Mouse (Mus musculus) embryo, embryonic 11.5 days (tissue): ENCODE measurements at regions not wholly inside any gene's neighbourhood (a gene's known extent, or its start where the extent isn't known, plus 50 kb on each side); places are given as distances from the start of the nearest gene placed in this dataset.

ENCODE experiments used
- DNase-seq: peaks from one replicate; pipeline ENCODE4 v3.0.0-alpha.2; 2012; ENCODE audit warnings: low read depth, low spot score

DNA sequence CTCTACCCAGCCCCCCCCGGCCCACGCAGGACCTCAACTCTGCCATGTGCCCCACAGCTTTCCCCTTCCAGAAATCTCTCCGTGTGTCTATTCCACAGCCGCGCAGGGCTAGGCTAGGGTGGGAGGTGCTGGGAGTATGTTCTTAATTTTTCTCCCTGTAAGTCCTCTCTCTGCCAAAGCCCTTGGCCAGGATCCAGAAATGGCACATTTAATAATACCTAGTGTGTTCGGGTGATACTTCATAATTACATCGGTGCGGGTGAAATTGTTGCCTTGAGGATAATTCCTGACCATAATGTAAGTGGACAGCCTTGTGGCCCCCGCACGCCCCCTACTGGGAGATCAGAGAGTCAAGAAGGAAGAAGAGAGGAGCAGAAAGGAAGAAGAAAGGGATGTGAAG, 1093.5 kb downstream of the Mrps31 start:
- DNase-seq, result no peak

DNA sequence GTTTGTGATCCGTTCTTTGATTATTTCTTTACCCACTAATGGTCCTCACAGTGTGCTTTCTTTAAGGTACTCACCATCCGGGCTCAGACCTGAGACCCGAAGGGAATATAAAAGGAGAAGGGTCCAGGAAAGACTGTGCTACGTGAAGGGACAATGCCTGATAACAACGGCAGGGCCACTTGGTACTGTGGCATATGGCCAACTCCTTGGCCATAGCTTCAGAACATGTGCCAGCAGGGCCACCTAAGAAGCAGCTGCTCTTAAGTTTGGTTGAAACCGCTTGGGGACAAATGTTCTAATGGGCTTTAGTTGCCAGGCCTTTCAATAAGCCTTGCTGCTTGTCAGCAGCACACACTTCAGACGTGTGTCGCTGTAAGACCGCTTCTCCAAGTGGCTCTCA, 1094.1 kb downstream of the Mrps31 start:
- no peak for DNase-seq

DNA sequence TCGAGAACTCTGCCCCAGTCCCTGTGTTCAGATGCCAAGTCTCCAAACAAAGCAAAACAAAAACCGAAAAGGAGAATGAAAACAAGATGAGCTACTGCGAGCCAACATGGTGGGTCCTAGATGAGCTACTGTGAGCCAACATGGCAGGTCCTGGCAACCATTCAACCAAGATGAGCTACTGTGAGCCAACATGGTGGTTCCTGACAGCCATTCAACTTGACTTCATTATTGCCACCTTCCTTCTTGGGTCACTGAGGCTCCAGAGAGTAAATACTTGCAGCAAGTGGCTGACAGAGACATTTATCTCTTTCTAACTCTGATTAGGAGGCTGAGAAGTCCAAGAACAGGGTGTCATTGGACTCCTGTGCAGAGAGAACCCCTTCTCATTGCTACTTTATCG, 1094.8 kb downstream of the Mrps31 start:
- DNase-seq, result no peak

DNA sequence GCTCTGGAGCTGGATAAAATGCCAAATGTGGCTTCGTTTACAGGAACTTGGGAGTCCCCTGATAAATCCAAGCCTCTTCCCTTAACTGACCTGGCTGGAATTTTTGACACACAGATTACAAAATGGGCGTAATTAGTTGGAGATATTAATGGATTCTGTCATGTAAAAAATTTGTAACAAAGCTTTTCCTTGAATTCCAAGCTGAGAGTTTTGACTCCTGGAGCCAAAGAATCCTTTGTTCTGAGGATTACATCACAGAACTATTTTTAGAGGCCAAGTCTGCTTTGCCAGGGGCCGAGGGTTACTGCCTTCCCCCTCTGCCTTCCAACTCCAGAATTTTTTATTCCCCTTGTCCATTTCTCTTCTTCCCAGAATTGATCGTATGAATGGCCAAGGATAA, 1096.5 kb downstream of the Mrps31 start:
- DNase-seq, result no peak

DNA sequence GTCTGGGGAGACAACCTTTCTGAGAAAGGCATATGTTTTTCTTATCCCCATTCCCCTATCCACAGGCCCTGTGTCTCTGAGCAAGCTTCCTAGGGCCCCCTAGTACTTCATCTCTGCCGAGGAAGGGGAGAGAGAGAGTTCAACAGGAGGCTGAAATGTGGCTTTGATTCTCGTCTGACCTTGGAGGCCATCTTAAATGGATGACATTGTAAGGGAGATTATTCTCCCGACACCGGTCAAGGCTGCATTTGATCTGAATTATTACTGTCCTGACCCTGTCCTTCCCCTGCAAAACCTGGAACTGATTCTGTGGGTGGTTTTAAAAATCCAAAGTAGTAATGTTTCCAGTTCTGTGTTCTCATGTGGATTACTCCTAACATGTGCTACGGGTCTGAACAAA, 1098.9 kb downstream of the Mrps31 start:
- DNase-seq, result no peak

DNA sequence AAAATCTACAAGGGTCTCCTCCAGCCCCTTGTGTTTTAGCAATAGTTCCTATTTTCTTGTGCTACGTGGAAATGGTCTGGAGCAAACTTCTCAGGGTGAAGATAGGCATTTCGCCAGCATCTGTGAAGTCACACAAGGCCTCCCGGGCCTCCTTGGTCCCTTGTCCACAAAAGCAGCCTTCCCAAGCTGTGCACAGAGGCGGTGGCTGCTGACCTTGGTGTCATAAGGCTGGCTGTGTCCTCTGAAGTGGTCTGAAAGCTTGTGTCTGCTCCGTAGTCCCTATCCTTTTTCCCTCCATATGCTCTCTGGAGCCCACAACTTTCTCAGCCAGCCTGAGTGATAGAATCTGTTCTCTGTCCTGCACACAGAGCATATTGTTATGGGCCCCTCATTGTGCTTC, 1099.4 kb downstream of the Mrps31 start:
- DNase-seq, result no peak

DNA sequence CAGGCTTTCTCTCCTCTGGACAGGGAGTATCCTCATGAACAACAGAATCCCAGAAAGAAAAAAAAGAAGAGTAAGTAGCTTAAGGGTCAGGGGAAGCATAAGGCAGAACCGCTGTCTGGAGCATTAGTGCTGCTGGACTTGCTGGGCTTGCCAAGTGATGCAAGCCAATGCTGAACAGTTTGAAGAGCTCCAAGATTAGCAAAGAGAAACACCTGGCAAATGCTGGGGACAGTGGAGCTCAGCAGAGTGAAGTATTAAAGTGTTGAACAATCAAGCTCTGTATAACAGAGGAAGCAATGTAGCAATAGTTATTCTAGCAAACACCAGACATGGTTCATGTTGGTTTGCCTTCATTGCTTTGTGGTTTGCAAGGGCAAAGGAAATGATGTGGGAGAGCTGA, 1100.1 kb downstream of the Mrps31 start:
- no peak for DNase-seq

DNA sequence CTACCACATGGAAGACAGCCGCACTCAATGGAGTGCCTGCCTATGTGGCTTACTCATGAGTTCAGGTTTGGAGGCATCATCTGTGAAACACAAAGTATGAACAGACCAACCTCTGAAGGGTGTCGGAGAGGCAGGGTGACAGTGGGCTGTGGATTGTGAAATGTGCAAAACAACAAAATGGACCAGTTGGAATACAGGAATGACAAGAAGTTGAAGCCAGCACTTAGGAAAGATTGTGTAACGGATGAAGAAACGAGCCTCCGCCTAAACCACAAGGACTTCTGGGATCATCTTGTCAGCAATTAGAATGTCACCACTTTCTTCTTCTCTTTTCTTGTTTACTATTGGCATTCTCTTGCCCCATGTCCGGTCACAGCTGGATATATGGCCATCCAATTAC, 1100.6 kb downstream of the Mrps31 start:
- DNase-seq, result no peak

DNA sequence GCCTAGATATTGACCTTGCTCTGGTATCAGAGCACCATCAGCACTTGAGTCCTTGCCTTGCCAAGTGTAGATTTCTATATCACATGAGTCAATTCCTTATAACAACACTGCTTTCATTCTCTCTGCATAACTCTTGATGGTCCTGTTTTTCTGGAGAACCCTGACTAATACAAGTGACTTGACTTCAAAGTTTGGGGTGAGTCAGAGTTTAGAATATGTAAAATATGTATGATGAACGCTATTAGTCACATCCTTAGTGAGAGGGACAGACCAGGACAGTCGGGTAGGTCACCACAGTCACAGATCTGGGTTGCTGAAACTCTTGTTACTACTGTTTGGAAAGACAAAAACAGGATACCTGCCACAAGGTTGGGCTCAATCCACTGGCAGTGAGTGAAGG, 1105.3 kb downstream of the Mrps31 start:
- DNase-seq, result no peak

DNA sequence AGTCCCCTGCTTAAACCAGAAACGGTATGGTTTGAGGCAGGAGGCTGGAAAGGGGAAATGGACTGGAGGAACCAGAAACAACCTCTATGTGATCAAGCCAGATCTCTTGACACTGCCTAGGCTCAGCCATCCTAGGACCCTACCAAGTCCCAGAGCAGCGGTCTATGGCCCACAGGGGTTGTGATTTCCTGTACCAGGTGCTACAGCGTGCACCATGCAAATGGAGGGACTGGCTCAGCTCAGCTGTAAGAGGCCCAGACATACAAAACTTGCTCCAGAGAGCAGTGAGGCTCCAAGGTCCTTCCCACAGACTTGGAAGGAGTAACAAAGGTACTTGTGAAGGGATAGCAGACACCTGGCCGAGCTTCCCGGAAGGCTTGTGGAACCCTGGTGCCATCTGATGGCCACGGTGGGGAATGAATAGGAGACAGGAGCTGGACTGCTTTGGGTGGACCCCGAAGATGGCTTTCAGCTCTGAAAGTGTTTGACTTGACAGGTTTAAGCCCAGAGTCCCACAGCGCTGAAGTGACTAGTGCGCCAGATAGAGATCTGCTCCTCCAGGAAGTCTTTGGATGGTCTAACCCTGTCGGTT, 1120.5 kb downstream of the Mrps31 start:
- peak; percentile 47 for DNase-seq

DNA sequence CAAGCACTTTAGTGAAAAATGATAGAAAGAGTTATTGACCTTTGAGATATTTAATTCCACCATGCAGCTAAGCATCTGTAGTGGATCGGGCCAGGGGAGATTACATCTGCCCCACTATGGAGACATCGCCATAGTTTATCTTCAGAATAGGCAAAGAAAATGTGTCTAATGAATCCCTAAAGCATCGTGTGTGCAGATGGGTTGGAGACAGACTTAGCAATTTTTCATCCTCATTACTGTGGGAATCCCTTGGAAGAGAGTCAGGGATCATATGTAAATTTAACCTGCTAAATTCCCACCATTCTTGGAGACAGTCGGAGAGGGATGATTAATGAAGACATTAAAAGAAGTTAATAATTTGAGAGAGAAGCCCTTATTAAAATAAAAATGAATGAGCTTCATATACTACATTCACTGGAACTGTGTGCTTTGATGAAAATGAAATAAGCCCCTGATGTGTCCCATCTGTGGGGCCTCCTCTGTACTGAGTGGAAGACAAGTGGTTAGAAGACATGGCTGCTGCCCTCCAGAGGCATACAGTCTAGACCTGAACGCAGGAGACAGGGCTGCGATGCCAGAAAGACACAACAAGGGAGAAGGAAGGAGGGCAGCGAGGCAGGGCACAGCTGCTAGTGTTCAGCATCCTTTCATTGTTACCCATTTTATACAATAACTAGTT, 1126.7 kb downstream of the Mrps31 start:
- DNase-seq, result no peak

DNA sequence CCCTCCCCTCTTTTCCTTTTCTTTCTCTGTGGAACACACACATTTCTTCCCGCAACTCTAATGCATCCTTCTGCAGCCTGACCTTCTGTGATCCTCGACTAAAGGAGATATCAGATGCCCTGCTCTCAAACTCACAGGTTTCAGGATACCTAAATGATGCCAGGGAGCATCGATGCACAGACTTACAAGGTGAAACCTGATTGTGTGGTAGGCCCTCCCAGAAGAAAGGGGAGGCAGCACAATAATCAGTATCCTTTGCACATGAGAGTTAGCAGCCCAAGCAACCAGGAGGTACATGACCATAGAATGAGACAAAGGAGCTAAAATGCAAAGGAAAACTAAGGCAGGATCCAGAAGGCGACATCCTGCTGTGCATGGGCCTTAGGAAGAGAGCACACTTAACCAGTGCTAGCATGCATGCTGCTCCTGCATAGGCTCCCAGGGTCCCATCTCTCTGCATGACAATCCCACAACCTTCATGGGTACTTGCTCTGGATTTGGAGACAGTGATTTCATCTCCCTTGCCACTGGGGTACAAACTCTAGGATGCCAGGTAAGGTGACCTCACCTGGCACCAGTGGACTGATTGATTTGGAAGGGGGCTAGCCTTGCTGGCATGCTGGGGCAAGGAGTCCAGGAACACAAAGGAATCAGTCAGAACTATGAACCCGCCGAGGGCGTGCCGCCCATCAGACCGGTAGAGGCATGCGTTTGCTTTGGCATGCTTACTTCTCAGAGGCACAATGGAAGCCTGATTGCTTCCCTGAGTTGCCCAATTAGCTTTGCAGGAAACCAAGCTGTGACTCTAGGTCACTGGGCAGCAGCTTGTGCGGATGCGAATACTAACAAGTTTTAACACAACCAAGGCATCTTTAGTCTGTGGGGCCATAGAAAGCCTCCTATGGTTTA, 1142.7 kb downstream of the Mrps31 start:
- DNase-seq, result no peak

DNA sequence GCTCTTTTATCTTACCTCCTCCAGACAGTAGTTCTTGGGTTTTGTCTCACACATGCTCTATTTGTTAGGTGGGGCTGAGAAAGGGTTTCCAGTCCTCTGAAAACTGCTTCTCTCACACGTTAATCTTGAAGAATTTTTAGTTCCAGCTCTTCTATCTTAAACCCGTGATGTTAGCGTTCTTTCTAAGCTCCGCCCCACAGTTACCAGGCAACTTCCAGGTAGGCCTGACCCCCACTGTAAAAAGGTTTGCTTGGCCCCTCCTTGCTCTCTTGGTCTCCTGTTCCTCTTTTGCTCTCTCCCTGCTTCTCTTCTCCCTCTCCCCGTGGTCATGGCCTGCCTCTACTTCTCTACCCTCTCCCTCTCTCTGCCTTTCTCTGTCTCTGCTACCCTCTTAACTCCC, 1149.7 kb downstream of the Mrps31 start:
- no peak for DNase-seq

DNA sequence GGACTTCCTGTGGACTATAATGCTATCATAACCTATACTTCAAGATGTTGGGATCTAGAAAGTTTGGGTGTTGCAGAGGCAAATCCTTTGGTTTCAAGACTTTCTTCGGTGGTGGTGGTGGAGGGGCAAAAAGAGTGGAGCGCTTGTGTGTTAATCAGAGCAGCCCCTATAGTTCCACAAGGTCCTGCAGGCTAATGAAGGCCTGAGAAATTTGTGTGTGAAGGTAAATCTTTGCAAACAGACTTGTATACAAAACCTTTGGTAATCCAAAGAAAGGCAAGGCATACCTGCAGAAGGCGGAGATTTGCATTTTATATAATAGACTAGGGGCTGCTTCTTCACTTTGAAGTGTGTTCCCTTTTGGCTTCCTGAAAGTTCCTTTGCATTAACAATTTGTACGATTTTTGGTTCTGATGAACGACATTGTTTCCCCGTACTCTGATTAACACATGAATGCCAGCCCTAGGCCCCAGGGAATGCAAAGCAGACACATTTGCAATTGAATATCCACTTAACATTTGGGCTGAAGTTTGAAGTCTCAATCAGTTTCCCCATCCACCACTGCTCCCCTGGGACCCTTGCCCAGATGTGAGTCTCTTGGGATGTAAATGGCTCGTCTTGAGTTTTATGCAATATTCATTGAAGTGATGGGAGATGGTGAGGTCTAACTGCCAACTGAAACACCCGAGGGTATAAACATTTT, 1150.7 kb downstream of the Mrps31 start:
- DNase-seq, result no peak

DNA sequence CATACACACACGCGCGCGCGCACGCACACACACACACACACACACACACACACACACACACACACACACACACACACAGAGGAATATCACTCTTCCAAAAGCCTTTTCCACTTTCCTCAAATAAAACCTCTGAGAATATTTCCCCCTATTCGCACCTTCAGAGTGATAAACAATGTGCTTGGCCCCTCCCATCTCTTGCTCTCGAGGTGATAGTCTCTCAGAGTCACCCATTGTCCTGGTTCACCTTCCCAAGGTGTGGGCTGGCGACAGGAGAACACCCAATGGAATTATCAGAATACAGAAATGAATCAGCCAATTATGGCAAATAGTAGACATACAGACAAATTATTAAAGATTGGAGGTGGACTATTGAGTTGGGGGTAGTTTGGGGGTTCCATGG, 1151.3 kb downstream of the Mrps31 start:
- DNase-seq, result no peak

DNA sequence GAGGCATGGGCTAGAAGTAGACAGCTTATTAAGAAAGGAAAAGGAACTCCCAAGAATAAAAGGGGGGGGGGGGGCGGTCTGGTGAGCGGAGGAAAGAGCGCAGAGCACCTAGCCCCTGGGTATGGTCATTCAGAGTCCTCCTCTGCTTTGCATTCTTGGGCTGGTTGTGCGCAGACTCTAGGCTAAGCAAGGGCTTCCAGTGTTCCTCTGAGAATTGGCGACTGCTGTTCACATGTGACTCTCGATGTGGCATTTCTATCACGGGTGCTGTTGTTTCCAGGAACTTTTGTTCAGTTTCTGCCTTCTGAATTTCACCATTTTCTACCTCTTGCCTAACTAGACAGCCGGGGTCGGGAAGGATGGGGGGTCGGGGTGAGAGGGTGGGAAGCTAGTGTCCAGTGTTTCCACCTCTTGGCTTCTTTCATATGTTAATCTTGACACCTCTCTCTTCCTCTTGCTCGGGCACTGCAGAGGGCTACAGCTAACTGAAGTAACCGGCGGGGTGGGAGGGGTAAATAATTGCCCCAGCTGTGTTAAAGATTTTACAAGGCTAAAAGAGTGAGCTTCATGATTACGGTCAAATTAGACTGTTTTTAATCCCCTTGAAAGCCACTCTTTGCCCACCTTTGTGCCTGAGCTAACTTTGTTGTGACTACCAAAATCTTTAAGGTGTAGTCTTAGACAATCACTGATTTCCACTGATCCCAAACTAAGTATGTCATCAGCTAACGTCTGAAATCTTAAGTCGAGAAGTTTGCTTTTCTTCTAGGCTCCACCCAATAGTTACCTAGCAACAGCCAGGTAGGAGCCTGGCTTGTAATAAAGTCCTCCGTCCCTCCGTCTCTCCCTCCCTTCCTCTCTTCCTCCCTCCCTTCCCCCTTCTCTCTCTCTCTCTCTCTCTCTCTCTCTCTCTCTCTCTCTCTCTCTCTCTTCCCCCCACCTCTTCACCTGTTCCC, 1152.2 kb downstream of the Mrps31 start:
- no peak for DNase-seq

DNA sequence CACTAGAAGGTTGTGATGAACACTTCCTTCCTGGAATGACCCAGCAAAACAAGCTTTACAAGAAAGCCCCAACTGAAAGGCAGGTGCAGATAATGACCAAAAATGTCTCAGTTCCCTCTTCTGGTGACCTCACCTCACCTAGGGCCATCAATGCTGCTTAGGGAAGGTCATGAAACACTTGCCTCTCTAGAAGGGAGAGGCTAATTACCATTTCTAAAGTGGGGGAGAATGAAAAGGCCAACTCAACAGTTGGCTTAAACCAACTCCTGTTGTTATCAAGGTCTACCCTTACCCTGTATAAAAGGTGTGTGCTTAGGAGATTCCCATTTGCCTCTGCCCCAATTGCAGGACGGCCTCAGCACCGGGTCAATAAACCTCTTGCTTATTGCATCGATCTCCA, 1156.7 kb downstream of the Mrps31 start:
- DNase-seq, result no peak

DNA sequence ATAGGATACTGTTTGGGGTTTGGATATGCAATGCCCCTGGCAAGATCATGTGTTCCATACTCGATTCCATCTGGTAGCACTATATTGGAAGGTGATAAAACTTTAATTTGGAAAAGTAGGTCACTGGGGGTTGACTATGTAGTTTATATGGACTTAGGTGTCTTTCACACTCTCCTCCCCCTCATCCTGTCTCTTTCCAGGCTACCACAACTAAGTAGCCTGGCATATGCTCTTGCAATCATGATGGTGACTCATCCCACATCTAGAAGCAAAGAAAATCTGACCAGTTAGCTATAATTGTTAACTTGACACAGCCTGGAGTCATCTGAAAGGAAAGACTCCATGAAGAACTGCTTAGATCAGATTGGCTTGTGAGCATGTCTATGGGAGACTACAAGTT, 1154.3 kb downstream of the Adam3 start:
- no peak for DNase-seq

DNA sequence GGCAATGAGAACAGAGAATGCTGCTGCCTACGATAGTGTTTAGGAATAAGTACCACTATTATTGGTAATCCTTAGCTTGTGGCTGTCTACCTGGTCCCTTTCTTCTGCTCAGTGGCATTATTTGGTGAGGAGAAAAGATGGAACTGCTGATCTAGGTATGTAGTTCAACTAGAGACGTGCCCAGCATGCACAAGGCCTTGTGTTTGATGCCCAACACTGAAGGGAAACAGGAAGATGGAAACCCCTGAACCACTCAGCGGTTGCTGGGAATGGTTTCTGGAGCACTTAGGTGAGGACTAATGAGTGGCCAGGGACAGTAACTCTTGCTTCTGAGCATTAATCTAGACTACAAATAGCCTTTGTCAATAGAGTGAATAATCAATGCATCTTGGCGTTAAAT, 1145.5 kb downstream of the Adam3 start:
- no peak for DNase-seq

DNA sequence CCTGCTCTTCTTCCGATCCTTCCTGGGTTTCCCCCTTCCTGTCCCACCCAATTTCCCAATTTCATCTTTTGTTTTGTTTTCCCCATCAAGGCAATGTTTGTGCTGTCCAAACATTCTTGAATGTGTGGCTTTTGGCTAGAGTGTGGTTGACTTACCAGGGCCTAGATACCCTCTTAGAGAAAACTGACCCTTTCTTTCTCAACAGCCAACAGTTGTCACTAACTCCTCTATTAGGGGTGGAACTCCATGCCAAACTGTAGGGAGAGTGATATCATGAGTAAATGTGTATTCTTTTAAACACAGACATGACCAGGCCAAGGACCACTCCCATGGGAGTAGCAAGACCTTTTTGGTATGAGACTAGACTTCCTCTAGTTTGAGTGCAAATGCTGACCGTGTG, 1145.0 kb downstream of the Adam3 start:
- no peak for DNase-seq
